In genomic region chr4:124052387-124052786, GRCm38 (mm10) we compare ENCODE assay signal across 12 mouse cellular contexts.
DNase-seq lines count a peak whose midpoint lies in the region; ATAC-seq and TF ChIP-seq lines count a peak whose summit lies in the region.
"Had no signal": no experiment of that assay in that cellular context is flagged by ENCODE, and none has a peak within 500 bp of the region (broad histone marks: within the 10 kb centered on the region; RNA-seq: fewer than 3 reads in every experiment).

No protein-coding gene starts in this region.

- TF ChIP-seq RAD21 in MEL (IDR thresholded peaks at IDR 0.05; ENCODE audit: low read depth, low read length): no peak

- H3K36me3 ChIP-seq in hindbrain, embryonic 16.5 days (ENCODE audit: control insufficient read depth, insufficient read depth, low read length): no peaks in the 10 kb centered on the region
- no peaks in the 10 kb centered on the region for H3K36me3 ChIP-seq in hindbrain, embryonic 13.5 days
- peaks cover 0 to 3% of the 10 kb centered on the region in 2 experiments; a peak in 1 of 4 replicates for H3K36me3 ChIP-seq in MEL (ENCODE audit: control insufficient read depth in 1 of 2, insufficient read depth in 2 of 2, low read length in 2 of 2)
- H3K36me3 ChIP-seq in lung, embryonic 16.5 days (ENCODE audit: control insufficient read depth, insufficient read depth, low read length): no peaks in the 10 kb centered on the region
- H3K36me3 ChIP-seq: midbrain, embryonic 12.5 days; neural tube, embryonic 12.5 days had no signal

- TF ChIP-seq CTCF in MEL (IDR thresholded peaks at IDR 0.05 in 2 of 3, conservative IDR thresholded peaks at IDR 0.05 in 1 of 3; ENCODE audit: control insufficient read depth in 1 of 3, insufficient read depth in 1 of 3, low read depth in 2 of 3, low read length in 3 of 3, poor library complexity in 1 of 3, severe bottlenecking in 1 of 3): no peak

- ATAC-seq in hindbrain, embryonic 16.5 days: peak; percentile 74; the same call in 1 of the 2 replicates
- no peak for ATAC-seq in hindbrain, embryonic 13.5 days (ENCODE audit: low FRiP score)
- peak; percentile 67; the same call in 1 of the 2 replicates for ATAC-seq in lung, embryonic 16.5 days (ENCODE audit: low read depth)
- ATAC-seq: inflammation-experienced regulatory T-cells, adult 6 months had no signal

- H3K27ac ChIP-seq in hindbrain, embryonic 16.5 days (ENCODE audit: low read depth, low read length): no peak overlapping the region
- no peak overlapping the region for H3K27ac ChIP-seq in hindbrain, embryonic 13.5 days
- peak overlapping the region; percentile 70 for H3K27ac ChIP-seq in MEL (ENCODE audit: control insufficient read depth, low read depth, low read length)
- H3K27ac ChIP-seq in lung, embryonic 16.5 days (ENCODE audit: low read length): no peak overlapping the region; the same call in 1 of the 2 replicates
- H3K27ac ChIP-seq: midbrain, embryonic 12.5 days; neural tube, embryonic 12.5 days had no signal

- intact Hi-C loops in gastrocnemius, postnatal 36 days (cut with DNase I): no loop called here

- H3K4me1 ChIP-seq in hindbrain, embryonic 16.5 days (ENCODE audit: control insufficient read depth, insufficient read depth, low read depth, low read length): peaks cover 8% of the 10 kb centered on the region; the same call in 1 of the 2 replicates
- H3K4me1 ChIP-seq in hindbrain, embryonic 13.5 days (replicated peaks): peaks cover 21% of the 10 kb centered on the region
- peaks cover 0 to 3% of the 10 kb centered on the region in 2 experiments; a peak in 1 of 4 replicates for H3K4me1 ChIP-seq in MEL (ENCODE audit: control insufficient read depth in 1 of 2, insufficient read depth in 2 of 2, low read length in 2 of 2)
- no peaks in the 10 kb centered on the region for H3K4me1 ChIP-seq in lung, embryonic 16.5 days (replicated peaks; ENCODE audit: control insufficient read depth, insufficient read depth, low read length)

- TF ChIP-seq EP300 in MEL (IDR thresholded peaks at IDR 0.05; ENCODE audit: low read depth in 1 of 2, low read length in 2 of 2): no peak

- TF ChIP-seq POLR2A in MEL (IDR thresholded peaks at IDR 0.05; ENCODE audit: control insufficient read depth in 1 of 2, insufficient read depth in 1 of 2, low read depth in 1 of 2, low read length in 2 of 2, poor library complexity in 1 of 2): no peak

- no peak for DNase-seq in MEL (ENCODE audit: low read depth, low spot score)
- peak; percentile 39 for DNase-seq in Muller cell, postnatal 12 days (ENCODE audit: inconsistent ontology term)
- DNase-seq in gastrocnemius, postnatal 36 days: no peak
- DNase-seq in kidney, postnatal 14 days: no peak
- DNase-seq: adrenal gland, postnatal 10 days; kidney, postnatal 36 days had no signal

- no peak overlapping the region for H3K4me2 ChIP-seq in hindbrain, embryonic 16.5 days (ENCODE audit: low read length)
- H3K4me2 ChIP-seq in hindbrain, embryonic 13.5 days: no peak overlapping the region
- H3K4me2 ChIP-seq in lung, embryonic 16.5 days (ENCODE audit: low read depth, low read length): no peak overlapping the region
- H3K4me2 ChIP-seq: midbrain, embryonic 12.5 days; neural tube, embryonic 12.5 days had no signal

- no peaks in the 10 kb centered on the region for H3K27me3 ChIP-seq in hindbrain, embryonic 16.5 days (replicated peaks; ENCODE audit: control insufficient read depth, insufficient read depth, low read length)
- H3K27me3 ChIP-seq in hindbrain, embryonic 13.5 days: 0 out of 2 replicates have a peak, but pooled peaks cover 3% of the 10 kb centered on the region
- no peaks in the 10 kb centered on the region for H3K27me3 ChIP-seq in MEL (ENCODE audit: control insufficient read depth in 1 of 2, insufficient read depth in 2 of 2, low read length in 2 of 2)
- H3K27me3 ChIP-seq in lung, embryonic 16.5 days (ENCODE audit: control insufficient read depth, insufficient read depth, low read depth, low read length): no peaks in the 10 kb centered on the region
- H3K27me3 ChIP-seq: midbrain, embryonic 12.5 days had no signal

- H3K9ac ChIP-seq in hindbrain, embryonic 16.5 days (ENCODE audit: low read depth, low read length): no peak overlapping the region
- no peak overlapping the region for H3K9ac ChIP-seq in hindbrain, embryonic 13.5 days
- H3K9ac ChIP-seq in MEL (ENCODE audit: control insufficient read depth, low read depth, low read length, poor library complexity, severe bottlenecking): no peak overlapping the region
- no peak overlapping the region for H3K9ac ChIP-seq in lung, embryonic 16.5 days (ENCODE audit: low read length)
- H3K9ac ChIP-seq: midbrain, embryonic 12.5 days; neural tube, embryonic 12.5 days had no signal

- no peaks in the 10 kb centered on the region for H3K9me3 ChIP-seq in hindbrain, embryonic 16.5 days (ENCODE audit: control insufficient read depth, low read length)
- no peaks in the 10 kb centered on the region for H3K9me3 ChIP-seq in hindbrain, embryonic 13.5 days
- H3K9me3 ChIP-seq in MEL (replicated peaks; ENCODE audit: insufficient read depth, low read length): no peaks in the 10 kb centered on the region
- no peaks in the 10 kb centered on the region for H3K9me3 ChIP-seq in lung, embryonic 16.5 days (ENCODE audit: control insufficient read depth, low read length)
- H3K9me3 ChIP-seq: midbrain, embryonic 12.5 days; neural tube, embryonic 12.5 days had no signal

- no peak overlapping the region for H3K4me3 ChIP-seq in hindbrain, embryonic 16.5 days (ENCODE audit: low read length)
- no peak overlapping the region for H3K4me3 ChIP-seq in hindbrain, embryonic 13.5 days
- no peak overlapping the region for H3K4me3 ChIP-seq in MEL (ENCODE audit: control insufficient read depth in 1 of 2, insufficient read depth in 1 of 2, low read depth in 2 of 2, low read length in 2 of 2)
- H3K4me3 ChIP-seq in lung, embryonic 16.5 days (ENCODE audit: low read length): no peak overlapping the region
- H3K4me3 ChIP-seq: midbrain, embryonic 12.5 days; neural tube, embryonic 12.5 days had no signal

- WGBS in hindbrain, embryonic 16.5 days: 56% methylated on average over 2 of the region's 2 CpGs
- 74% methylated on average over 2 of the region's 2 CpGs for WGBS in hindbrain, embryonic 13.5 days
- 45% methylated on average over 2 of the region's 2 CpGs for WGBS in lung, embryonic 16.5 days

- no peaks in the 10 kb centered on the region for H3K79me2 ChIP-seq in MEL (ENCODE audit: control insufficient read depth, insufficient read depth, low read length, poor library complexity)

TF ChIP-seq in MEL, 35 proteins besides CTCF, POLR2A, EP300 and RAD21:
- TF ChIP-seq TAL1 (IDR thresholded peaks at IDR 0.05; ENCODE audit: low read length) (no peak), E2F4 (IDR thresholded peaks at IDR 0.05; ENCODE audit: borderline replicate concordance, low read depth, low read length) (no peak), UBTF (IDR thresholded peaks at IDR 0.05; ENCODE audit: borderline replicate concordance, insufficient read depth, low read depth, low read length) (no peak), ZMIZ1 (IDR thresholded peaks at IDR 0.05; ENCODE audit: low read depth, low read length) (no peak), CHD2 (IDR thresholded peaks at IDR 0.05; ENCODE audit: low read length) (no peak), KAT2A (conservative IDR thresholded peaks at IDR 0.05; ENCODE audit: low read depth, low read length) (no peak), POLR2AphosphoS5 (IDR thresholded peaks at IDR 0.05; ENCODE audit: borderline replicate concordance, low read depth, low read length) (no peak), RCOR1 (IDR thresholded peaks at IDR 0.05; ENCODE audit: low read depth, low read length) (no peak), TBP (IDR thresholded peaks at IDR 0.05; ENCODE audit: low read depth, low read length) (no peak), TCF12 (IDR thresholded peaks at IDR 0.05; ENCODE audit: low read depth, low read length) (no peak), NELFE (IDR thresholded peaks at IDR 0.05; ENCODE audit: low read depth, low read length) (no peak), HCFC1 (IDR thresholded peaks at IDR 0.05; ENCODE audit: low read depth, low read length) (no peak), MAFK (IDR thresholded peaks at IDR 0.05; ENCODE audit: borderline replicate concordance, low read depth, low read length) (no peak), USF2 (IDR thresholded peaks at IDR 0.05; ENCODE audit: borderline replicate concordance in 1 of 2, insufficient read depth in 1 of 2, low read depth in 1 of 2, low read length in 2 of 2) (no peak), ZNF384 (IDR thresholded peaks at IDR 0.05; ENCODE audit: low read depth, low read length) (no peak), SIN3A (IDR thresholded peaks at IDR 0.05; ENCODE audit: low read length) (no peak), NRF1 (IDR thresholded peaks at IDR 0.05; ENCODE audit: insufficient read depth, low read depth, low read length, poor library complexity, severe bottlenecking) (no peak)
